Mouse (Mus musculus): ENCODE results near the gene 2810006K23Rik.
"Not testable (repeated sequence)": the region's sequence is repeated elsewhere in the genome, so short reads cannot be mapped to it uniquely, and the experiment has no call there.

2810006K23Rik gene

GRCm38 (mm10) chr5:124327510-124328364, at the start of gene 2810006K23Rik, which contains the start of gene Mphosph9:
Gene 2810006K23Rik, plus strand, starts transcription at chr5:124328089.
Gene Mphosph9, minus strand, starts transcription at chr5:124327972.
- DNase-seq: peak; percentile 100

- no peak for DNase-seq
Measured at GRCm38 (mm10) chr5:124282854-124283253, 45.0 kb upstream of the 2810006K23Rik start.

- peak; percentile 24 for DNase-seq
Measured at GRCm38 (mm10) chr5:124284330-124284729, 43.6 kb upstream of the 2810006K23Rik start.

DNA sequence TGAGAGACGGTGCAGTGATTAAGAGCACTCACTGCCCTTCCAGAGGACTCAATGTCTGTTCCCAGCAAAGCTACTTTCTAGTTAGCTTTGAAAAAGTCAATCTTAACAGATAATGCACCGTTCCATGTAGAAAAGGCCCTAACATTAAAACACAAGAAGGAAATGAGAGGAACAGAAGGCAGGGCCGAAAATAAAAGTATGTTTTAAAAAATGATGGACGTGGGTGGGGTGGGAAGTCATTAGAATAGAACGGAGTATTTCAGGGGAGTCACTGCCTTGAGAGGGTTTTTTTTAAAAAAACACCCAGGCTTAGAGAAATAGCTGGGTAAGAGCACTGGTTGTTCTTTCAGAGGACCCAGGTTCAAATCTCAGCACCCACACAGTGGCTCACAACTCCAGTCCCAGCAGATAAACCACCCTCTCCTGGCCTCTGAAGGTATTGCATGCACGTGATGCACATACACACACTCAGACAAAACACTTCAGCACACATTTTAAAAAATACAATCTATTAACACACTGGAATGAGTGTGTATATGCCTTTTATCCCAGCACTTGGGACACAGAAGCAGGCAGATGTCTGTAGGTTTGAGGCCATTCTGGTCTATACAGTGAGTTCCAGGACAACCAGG, 40.2 kb upstream of the 2810006K23Rik start:
- DNase-seq: no peak

DNA sequence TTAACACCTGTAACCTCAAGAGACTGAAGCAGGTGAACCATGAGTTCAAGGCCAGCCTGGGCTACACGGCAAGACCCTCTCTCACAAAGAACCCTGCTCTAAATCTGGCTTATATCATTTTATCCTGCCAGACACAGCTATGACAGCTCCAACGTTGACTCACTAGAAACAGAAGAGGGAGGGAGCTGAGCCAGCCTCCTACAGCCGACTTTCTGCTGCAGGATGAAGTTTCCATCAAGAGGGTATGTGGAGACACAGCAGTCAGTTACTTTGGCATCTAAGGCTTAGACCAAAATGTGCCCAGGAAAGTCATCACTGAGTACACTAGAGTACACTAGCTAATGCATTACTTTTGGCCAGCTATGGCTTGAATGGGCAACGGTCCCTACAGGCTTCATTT, 37.7 kb upstream of the 2810006K23Rik start:
- no peak for DNase-seq

DNA sequence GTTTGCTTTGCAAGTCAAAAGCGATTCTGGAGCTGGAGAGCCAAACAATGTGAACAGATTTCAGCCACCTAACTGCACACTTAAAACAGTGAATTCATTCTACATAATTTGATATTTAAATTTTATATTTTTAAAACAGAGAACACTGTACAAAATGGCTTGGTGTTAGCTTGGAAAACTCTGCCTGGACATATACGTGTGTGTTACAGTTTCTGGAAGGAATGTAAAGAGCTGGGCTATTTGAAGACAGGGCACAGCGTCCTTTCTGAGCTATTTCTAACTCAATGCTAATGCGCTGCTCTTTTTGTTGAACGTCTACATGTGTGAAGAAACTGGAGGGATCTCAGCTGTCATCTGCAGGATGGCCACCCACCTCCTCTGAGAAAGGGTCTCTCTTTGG, 33.9 kb upstream of the 2810006K23Rik start:
- no peak for DNase-seq

GRCm38 (mm10) chr5:124296475-124296874, 31.4 kb upstream of the 2810006K23Rik start:
- DNase-seq: no peak

DNA sequence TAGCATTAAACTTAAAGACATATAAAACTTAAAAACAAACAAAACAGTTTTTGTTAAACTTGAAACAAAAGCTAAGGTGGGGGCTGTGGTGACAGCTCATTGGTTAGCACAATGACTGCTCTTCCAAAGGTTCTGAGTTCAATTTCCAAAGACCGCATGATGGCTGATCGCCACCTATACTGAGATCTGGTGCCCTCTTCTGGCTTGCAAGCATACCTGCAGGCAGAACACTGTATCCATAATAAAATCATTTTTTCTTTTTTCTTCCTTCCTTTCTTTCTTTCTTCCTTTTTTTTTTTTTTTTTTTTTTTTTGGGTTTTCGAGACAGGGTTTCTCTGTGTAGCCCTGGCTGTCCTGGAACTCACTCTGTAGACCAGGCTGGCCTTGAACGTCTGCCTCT, 28.6 kb upstream of the 2810006K23Rik start:
- peak; percentile 50 for DNase-seq

- DNase-seq: peak; percentile 19
Measured at GRCm38 (mm10) chr5:124300132-124300531, 27.8 kb upstream of the 2810006K23Rik start.

- DNase-seq: not testable (repeated sequence)
Measured at GRCm38 (mm10) chr5:124302853-124303252, 25.0 kb upstream of the 2810006K23Rik start.

- DNase-seq: peak; percentile 9
Measured at GRCm38 (mm10) chr5:124309155-124309554, 18.7 kb upstream of the 2810006K23Rik start.

GRCm38 (mm10) chr5:124310091-124310490, 17.8 kb upstream of the 2810006K23Rik start:
- no peak for DNase-seq

DNA sequence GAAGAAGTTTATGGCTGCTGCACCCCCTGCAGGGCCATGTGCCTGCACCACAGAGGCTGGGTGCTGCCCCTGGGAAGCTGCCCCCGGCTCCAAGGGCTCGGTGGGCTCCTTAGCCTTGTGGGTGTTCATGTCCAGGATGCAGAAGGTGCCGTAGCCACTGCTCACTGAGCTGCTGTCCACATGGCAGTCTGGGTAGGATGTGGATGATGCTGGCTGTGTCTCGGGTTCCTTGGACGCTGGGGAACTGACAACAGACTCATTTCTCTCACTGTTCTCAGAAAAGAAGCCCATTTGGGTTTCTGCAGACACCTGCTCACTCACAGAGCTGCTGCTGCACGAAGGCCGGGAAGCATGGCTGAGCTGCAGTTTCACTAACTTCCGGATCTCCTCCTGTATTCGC, 12.4 kb upstream of the 2810006K23Rik start:
- DNase-seq: no peak

- DNase-seq: no peak
Measured at GRCm38 (mm10) chr5:124315941-124316340, 11.9 kb upstream of the 2810006K23Rik start.

GRCm38 (mm10) chr5:124317648-124318047, 10.2 kb upstream of the 2810006K23Rik start:
- DNase-seq: no peak

DNA sequence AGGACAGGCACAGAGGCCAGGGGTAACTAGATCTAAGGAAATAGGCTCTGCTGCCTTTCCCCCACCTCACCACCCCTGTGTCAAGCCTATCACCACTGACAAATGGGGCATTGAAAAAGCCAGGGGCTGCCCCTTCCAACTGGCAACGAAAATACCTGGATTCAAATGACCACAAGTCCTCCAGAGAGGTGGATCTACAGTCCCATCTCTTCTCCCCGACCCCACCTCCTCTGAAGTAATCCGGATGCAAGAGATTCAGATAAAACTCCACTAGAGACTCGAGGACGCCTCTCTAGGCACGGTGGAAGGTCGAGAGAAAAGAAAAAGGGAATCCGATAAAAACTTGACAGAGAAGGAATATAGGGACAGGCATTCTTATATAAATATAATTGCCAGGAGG, 1.1 kb upstream of the 2810006K23Rik start:
- no peak for DNase-seq

GRCm38 (mm10) chr5:124330086-124330485, 2.2 kb downstream of the 2810006K23Rik start:
- DNase-seq: no peak

- peak; percentile 66 for DNase-seq
Measured at GRCm38 (mm10) chr5:124334392-124334791, 6.5 kb downstream of the 2810006K23Rik start.

GRCm38 (mm10) chr5:124337103-124337502, 9.2 kb downstream of the 2810006K23Rik start:
- no peak for DNase-seq

GRCm38 (mm10) chr5:124337909-124338308, 10.0 kb downstream of the 2810006K23Rik start:
- peak; percentile 53 for DNase-seq

- no peak for DNase-seq
Measured at GRCm38 (mm10) chr5:124338791-124339190, 10.9 kb downstream of the 2810006K23Rik start.

DNA sequence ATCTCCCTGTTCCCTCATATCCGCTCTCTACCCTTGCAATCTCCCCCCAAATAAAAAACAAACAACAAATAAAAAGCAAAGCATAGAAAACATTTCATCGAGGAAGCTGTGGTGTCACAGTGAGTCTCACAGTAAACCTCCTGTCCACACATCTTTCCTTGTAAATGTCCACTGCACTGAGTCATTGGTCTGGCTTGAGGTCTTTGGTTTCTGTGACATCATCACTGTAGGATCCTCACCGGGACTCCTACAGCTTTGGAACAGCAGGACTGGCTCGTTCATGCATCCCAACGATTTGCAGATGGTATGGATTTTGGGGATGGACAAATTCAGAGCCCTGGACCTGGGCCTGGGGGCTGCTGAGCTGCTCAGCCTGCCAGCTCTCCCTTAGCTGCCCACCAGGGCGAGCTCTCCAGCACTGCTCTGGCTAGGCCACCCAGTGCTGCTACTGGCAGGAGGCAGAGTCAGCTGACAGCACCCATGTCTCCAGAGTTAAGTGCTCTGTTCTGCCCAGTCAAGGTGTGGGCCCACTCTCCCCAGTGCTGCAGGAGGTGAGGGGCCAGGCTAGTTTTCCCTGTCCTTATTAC, 14.0 kb downstream of the 2810006K23Rik start:
- DNase-seq: not testable (repeated sequence)

DNA sequence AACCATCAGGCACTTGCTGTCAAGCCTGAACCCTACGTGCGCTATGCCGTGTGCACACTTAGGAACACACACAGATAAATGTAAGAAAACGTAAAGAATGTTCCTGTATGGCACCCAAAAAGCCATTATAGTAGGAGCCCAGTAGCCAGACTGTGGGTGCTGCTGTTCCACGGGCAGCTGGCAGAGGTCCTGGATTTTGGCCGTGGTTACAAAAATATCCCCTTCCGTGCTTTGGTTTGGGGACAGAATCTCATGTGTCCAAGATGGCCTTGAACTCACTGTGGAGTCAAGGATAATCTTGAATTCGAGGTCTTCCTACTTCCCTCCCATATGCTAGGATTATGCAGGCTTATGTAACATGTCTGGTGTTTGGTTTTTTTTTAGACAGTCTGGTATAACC, 15.0 kb downstream of the 2810006K23Rik start:
- no peak for DNase-seq

DNA sequence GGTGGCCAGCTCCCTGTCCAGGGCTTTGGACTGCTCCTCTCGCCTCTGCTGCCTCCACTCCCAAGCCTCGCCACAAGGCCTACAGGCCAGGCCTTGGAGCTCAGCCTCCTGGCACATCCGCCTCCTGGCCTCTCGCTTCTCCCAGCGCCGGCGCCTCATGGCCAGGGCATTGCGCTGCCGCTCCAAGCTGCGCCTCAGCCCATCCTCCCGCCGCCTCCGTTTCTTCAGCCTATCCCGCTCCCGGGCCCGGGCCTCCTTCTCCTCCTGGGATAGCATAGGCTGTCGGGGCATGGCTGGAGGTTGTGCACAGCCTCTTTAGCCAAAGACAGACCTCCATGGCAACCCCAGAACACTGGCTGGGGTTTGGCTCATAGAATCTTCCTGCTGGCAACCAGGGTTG, 21.3 kb downstream of the 2810006K23Rik start:
- DNase-seq: no peak

Data from embryo, embryonic 11 days (tissue).